Mouse (Mus musculus) CH12.LX (cell line): ENCODE measurements around the gene Aff3. TPM values are rescaled to one million over a fixed set of nuclear protein-coding genes. Genes with fewer than 3 reads are reported as not detected.
A peak's percentile ranks its signal among the peaks of the same experiment; 100 is the strongest.

Source experiments
- DNase-seq: peaks from one replicate; pipeline ENCODE4 v3.0.0-alpha.2; 2013; ENCODE audit errors: extremely low read depth
- H3K27ac ChIP-seq: 2 replicates; pipeline ENCODE4 v1.5.1; 2012; ENCODE audit warnings: low read depth, mild to moderate bottlenecking, control low read depth, moderate library complexity; ENCODE audit not compliant: insufficient read depth
- H3K27me3 ChIP-seq: replicated peaks from 2 replicates; pipeline ENCODE3; 2012; ENCODE audit warnings: inconsistent platforms
- H3K36me3 ChIP-seq, 2 experiments: replicated peaks in 1 of 2; 2 replicates each; pipeline versions ENCODE3 to v1.6.1; 2012; ENCODE audit warnings: inconsistent platforms in 1 of 2, low read length in 1 of 2, mild to moderate bottlenecking in 1 of 2, mixed read lengths in 1 of 2, moderate library complexity in 1 of 2; ENCODE audit not compliant: control insufficient read depth in 1 of 2, insufficient read depth in 1 of 2
- H3K4me1 ChIP-seq, 2 experiments: 2 replicates each; pipeline ENCODE4 v1.6.1; 2012; ENCODE audit warnings: inconsistent platforms in 1 of 2, moderate library complexity in 1 of 2; ENCODE audit not compliant: insufficient read depth in 2 of 2, control insufficient read depth in 1 of 2
- H3K4me2 ChIP-seq: 2 replicates; pipeline ENCODE4 v1.6.1; 2012; ENCODE audit warnings: low read depth, mild to moderate bottlenecking, control low read depth; ENCODE audit not compliant: poor library complexity, insufficient read depth, severe bottlenecking
- H3K4me3 ChIP-seq, 3 experiments: fragments of 150-350 bp in 1 of 3; sonication (generic) in 1 of 3; replicated peaks in 1 of 3; 2 replicates each; pipeline versions ENCODE3 to v1.5.1; 2011 to 2012; ENCODE audit warnings: low read depth in 2 of 3, low read length in 2 of 3, mild to moderate bottlenecking in 2 of 3, moderate library complexity in 2 of 3, control low read depth in 1 of 3, improper control_type of control experiment in 1 of 3, inconsistent platforms in 1 of 3, mixed read lengths in 1 of 3; ENCODE audit not compliant: poor library complexity in 1 of 3
- H3K79me2 ChIP-seq: replicated peaks from 2 replicates; pipeline ENCODE4 v1.6.1; 2012; ENCODE audit warnings: mild to moderate bottlenecking, moderate library complexity; ENCODE audit not compliant: control insufficient read depth, poor library complexity, insufficient read depth, severe bottlenecking; ENCODE audit errors: extremely low read depth
- H3K9ac ChIP-seq: 2 replicates; pipeline ENCODE4 v1.6.1; 2012; ENCODE audit warnings: low read depth, mild to moderate bottlenecking, control low read depth, moderate library complexity; ENCODE audit not compliant: insufficient read depth
- H3K9me3 ChIP-seq: replicated peaks from 2 replicates; pipeline ENCODE3; 2012; ENCODE audit warnings: low read length, inconsistent platforms, mixed read lengths
- BHLHE40 ChIP-seq: IDR thresholded peaks from 2 replicates; pipeline ENCODE4 v1.6.1; 2011; ENCODE audit warnings: mild to moderate bottlenecking, low read depth, low read length, improper control_type of control experiment
- CHD2 ChIP-seq: IDR thresholded peaks from 2 replicates; pipeline ENCODE4 v1.6.1; 2011; ENCODE audit warnings: low read length, improper control_type of control experiment
- CTCF ChIP-seq, 2 experiments: IDR thresholded peaks in 1 of 2; conservative IDR thresholded peaks in 1 of 2; 2 replicates each; pipeline ENCODE4 v1.5.1; 2011 to 2012; ENCODE audit warnings: low read depth in 2 of 2, low read length in 2 of 2, improper control_type of control experiment in 1 of 2, inconsistent platforms in 1 of 2, mild to moderate bottlenecking in 1 of 2, moderate library complexity in 1 of 2
- ELF1 ChIP-seq: IDR thresholded peaks from 2 replicates; pipeline ENCODE4 v1.6.1; 2014; ENCODE audit warnings: low read depth, mild to moderate bottlenecking, inconsistent platforms, low read length, improper control_type of control experiment
- ETS1 ChIP-seq: conservative IDR thresholded peaks from 2 replicates; pipeline ENCODE4 v1.6.1; 2012; ENCODE audit warnings: low read depth, mild to moderate bottlenecking, inconsistent platforms, low read length, improper control_type of control experiment, moderate library complexity
- GABPA ChIP-seq: IDR thresholded peaks from 2 replicates; pipeline ENCODE4 v1.6.1; 2012; ENCODE audit warnings: low read depth, low read length, improper control_type of control experiment, inconsistent platforms; ENCODE audit not compliant: insufficient replicate concordance
- HCFC1 ChIP-seq: IDR thresholded peaks from 2 replicates; pipeline ENCODE4 v1.6.1; 2012; ENCODE audit warnings: low read depth, mild to moderate bottlenecking, inconsistent platforms, low read length, improper control_type of control experiment
- JUN ChIP-seq: IDR thresholded peaks from 2 replicates; pipeline ENCODE4 v1.6.1; 2011; ENCODE audit warnings: low read depth, mild to moderate bottlenecking, low read length, improper control_type of control experiment, moderate library complexity; ENCODE audit not compliant: insufficient read depth
- KAT2A ChIP-seq: IDR thresholded peaks from 2 replicates; pipeline ENCODE4 v1.6.1; 2012; ENCODE audit warnings: low read length, improper control_type of control experiment, inconsistent platforms; ENCODE audit not compliant: insufficient replicate concordance
- MAX ChIP-seq: IDR thresholded peaks from 2 replicates; pipeline ENCODE4 v1.6.1; 2011; ENCODE audit warnings: low read length, improper control_type of control experiment
- MEF2A ChIP-seq: IDR thresholded peaks from 2 replicates; pipeline ENCODE4 v1.6.1; 2014; ENCODE audit warnings: low read depth, mild to moderate bottlenecking, inconsistent platforms, low read length, improper control_type of control experiment, borderline replicate concordance
- MYC ChIP-seq: IDR thresholded peaks from 2 replicates; pipeline ENCODE4 v1.6.1; 2011; ENCODE audit warnings: low read depth, mild to moderate bottlenecking, improper control_type of control experiment, low read length
- NELFE ChIP-seq: IDR thresholded peaks from 2 replicates; pipeline ENCODE4 v1.6.1; 2011; ENCODE audit warnings: low read depth, low read length, improper control_type of control experiment
- POLR2A ChIP-seq: IDR thresholded peaks from 2 replicates; pipeline ENCODE4 v1.6.1; 2011; ENCODE audit warnings: low read depth, mild to moderate bottlenecking, improper control_type of control experiment, low read length
- RCOR1 ChIP-seq: conservative IDR thresholded peaks from 2 replicates; pipeline ENCODE4 v1.6.1; 2012; ENCODE audit warnings: low read depth, mild to moderate bottlenecking, inconsistent platforms, low read length, improper control_type of control experiment
- SIN3A ChIP-seq: IDR thresholded peaks from 2 replicates; pipeline ENCODE4 v1.6.1; 2012; ENCODE audit warnings: low read length, improper control_type of control experiment, inconsistent platforms
- SMC3 ChIP-seq: IDR thresholded peaks from 2 replicates; pipeline ENCODE4 v1.6.1; 2011; ENCODE audit warnings: low read depth, low read length, improper control_type of control experiment
- TBP ChIP-seq: conservative IDR thresholded peaks from 2 replicates; pipeline ENCODE4 v1.6.1; 2011; ENCODE audit warnings: low read depth, low read length, improper control_type of control experiment
- TCF12 ChIP-seq: IDR thresholded peaks from 2 replicates; pipeline ENCODE4 v1.6.1; 2014; ENCODE audit warnings: low read depth, mild to moderate bottlenecking, inconsistent platforms, low read length, improper control_type of control experiment
- UBTF ChIP-seq: IDR thresholded peaks from 2 replicates; pipeline ENCODE4 v1.6.1; 2012; ENCODE audit warnings: low read depth, mild to moderate bottlenecking, inconsistent platforms, low read length, improper control_type of control experiment, moderate library complexity
- USF1 ChIP-seq: IDR thresholded peaks from 2 replicates; pipeline ENCODE4 v1.6.1; 2014; ENCODE audit warnings: low read depth, mild to moderate bottlenecking, inconsistent platforms, low read length, improper control_type of control experiment
- USF2 ChIP-seq: conservative IDR thresholded peaks from 2 replicates; pipeline ENCODE4 v1.6.1; 2011; ENCODE audit warnings: low read depth, low read length, improper control_type of control experiment
- ZKSCAN1 ChIP-seq: IDR thresholded peaks from 2 replicates; pipeline ENCODE4 v1.6.1; 2012; ENCODE audit warnings: low read depth, inconsistent platforms, low read length, improper control_type of control experiment, borderline replicate concordance
- ZMIZ1 ChIP-seq: IDR thresholded peaks from 2 replicates; pipeline ENCODE4 v1.6.1; 2012; ENCODE audit warnings: low read depth, mild to moderate bottlenecking, inconsistent platforms, low read length, improper control_type of control experiment
- dilution Hi-C: fragments of 300-500 bp; cut with MboI; formaldehyde crosslinking; loops from 2 replicates; pipeline ENCODE4 v1.14.3; 2020; ENCODE audit warnings: low sequenced_read_pairs; ENCODE audit not compliant: extremely low pct_unique_long_range_greater_than_20kb, extremely low pct_ligation_motif_present
- in situ Hi-C: fragments of 300-500 bp; cut with MboI; formaldehyde crosslinking; loops from 3 replicates; pipeline ENCODE4 v1.14.3; 2019; ENCODE audit warnings: low sequenced_read_pairs, low pct_ligation_motif_present, low pct_unique_long_range_greater_than_20kb, mixed read lengths
- polyA plus RNA-seq: library from polyadenylated mRNA; unstranded; fragments of >175 nt; gene quantifications from 2 replicates; pipeline ENCODE4 v1.2.1, GENCODE M21; 2012; ENCODE audit warnings: low read depth; ENCODE audit not compliant: insufficient read length
- total RNA-seq, 2 experiments: library from RNA; depleted of rRNA; stranded (reverse); fragments of 300-350 nt in 1 of 2; fragments of >200 nt in 1 of 2; gene quantifications; 2 replicates each; pipeline ENCODE4 v1.2.3; 2012 to 2014

Gene Aff3
- total and polyA plus RNA-seq, 3 experiments: 5.1 to 29.9 (median 7.7) TPM

DNA sequence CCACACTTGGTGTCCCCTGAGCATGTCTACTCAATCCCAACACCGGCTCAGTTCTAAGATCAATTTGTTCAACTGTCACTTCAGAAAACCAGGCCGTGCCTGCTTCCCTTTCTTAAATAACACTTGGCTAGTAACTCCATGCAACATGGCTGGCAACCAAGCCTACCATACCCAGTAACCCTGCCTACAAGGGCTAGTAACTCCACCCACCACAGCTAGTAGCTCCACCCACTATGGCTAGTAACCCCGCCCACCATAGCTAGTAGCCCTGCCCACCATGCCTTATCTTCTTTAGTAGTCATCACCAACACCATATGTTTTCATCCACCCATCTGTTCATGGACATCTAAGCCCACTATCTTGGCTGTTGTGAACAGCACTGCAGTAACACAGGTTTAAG, 302.5 kb downstream of the Aff3 start:
- Histone ChIP-seq H3K9me3 (no peaks in the 10 kb centered on the region), H3K9ac (no peak overlapping the region), H3K4me2 (no peak overlapping the region), H3K27ac (no peak overlapping the region), H3K79me2 (no peaks in the 10 kb centered on the region), H3K4me1 (peaks cover 0 to 6% of the 10 kb centered on the region in 2 experiments; a peak in 1 of 4 replicates), H3K36me3 (peaks cover 0 to 34% of the 10 kb centered on the region in 2 experiments), H3K27me3 (no peaks in the 10 kb centered on the region), H3K4me3 (no peak overlapping the region)
- in situ Hi-C loops (no loop called here), dilution Hi-C loops (no loop called here)
- TF ChIP-seq ZMIZ1 (no peak), CHD2 (no peak), ZKSCAN1 (no peak), RCOR1 (no peak), HCFC1 (no peak), MYC (no peak), TBP (no peak), UBTF (no peak), MEF2A (no peak), NELFE (no peak), BHLHE40 (no peak), KAT2A (no peak), POLR2A (no peak), USF1 (no peak), USF2 (no peak), SMC3 (no peak), ETS1 (no peak), CTCF (conservative IDR thresholded peaks at IDR 0.05 in 1 of 2, IDR thresholded peaks at IDR 0.05 in 1 of 2; ENCODE audit: low read depth in 2 of 2, low read length in 2 of 2) (no peak), TCF12 (no peak)
- DNase-seq: peak; percentile 12

DNA sequence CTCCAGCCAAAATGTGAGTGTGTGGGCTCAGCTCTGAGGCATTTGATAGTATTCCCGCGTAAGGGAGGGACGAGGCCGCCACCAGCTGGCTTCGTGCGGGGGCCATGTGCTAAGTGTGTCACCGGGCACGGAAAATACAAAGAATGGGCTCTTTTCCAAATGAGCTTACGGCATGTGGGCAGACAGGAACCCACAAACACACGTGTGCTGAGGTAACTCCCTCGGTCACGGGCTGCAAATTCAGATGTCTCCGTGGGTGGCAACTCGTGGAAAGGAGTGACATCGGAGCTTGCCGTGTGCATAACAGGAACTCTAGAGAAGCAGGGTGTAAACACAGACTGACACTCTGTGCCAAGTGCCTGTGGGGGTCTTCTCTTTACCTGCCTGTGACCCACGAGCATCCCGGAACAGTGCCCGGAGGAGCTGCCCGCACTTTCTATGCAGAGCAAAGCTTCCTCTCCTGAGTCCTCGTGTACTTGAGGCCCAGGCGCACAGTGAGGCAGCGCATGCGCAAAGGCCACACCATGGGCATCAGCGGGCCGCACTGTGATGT, 305.9 kb downstream of the Aff3 start:
- no peak for TF ChIP-seq SIN3A
- no peak for TF ChIP-seq UBTF
- no peak for TF ChIP-seq JUN
- TF ChIP-seq ELF1: no peak
- TF ChIP-seq GABPA: no peak
- no peak for TF ChIP-seq MAX
- TF ChIP-seq BHLHE40: no peak
- Histone ChIP-seq H3K36me3 (peaks cover 0 to 37% of the 10 kb centered on the region in 2 experiments), H3K79me2 (no peaks in the 10 kb centered on the region), H3K27me3 (no peaks in the 10 kb centered on the region), H3K4me1 (peaks cover 0 to 6% of the 10 kb centered on the region in 2 experiments; a peak in 2 of 4 replicates), H3K9me3 (no peaks in the 10 kb centered on the region), H3K27ac (no peak overlapping the region), H3K4me3 (no peak overlapping the region), H3K4me2 (no peak overlapping the region), H3K9ac (no peak overlapping the region)
- DNase-seq: no peak
- in situ Hi-C loops (no loop called here), dilution Hi-C loops (no loop called here)
